Mouse (Mus musculus) embryonic facial prominence, embryonic 11.5 days (tissue): ENCODE measurements at regions not wholly inside any gene's neighbourhood (a gene's known extent, or its start where the extent isn't known, plus 50 kb on each side); places are given as distances from the start of the nearest gene placed in this dataset.

Experiments used
- ATAC-seq: fragments of 200-750 bp; cut with Nextera tagmentation; replicated peaks from 2 replicates; pipeline ENCODE4 v1.8.0; 2017; ENCODE audit warnings: low read depth; ENCODE audit not compliant: insufficient number of reproducible peaks, low FRiP score, low TSS enrichment
- DNase-seq: peaks from one replicate; pipeline ENCODE4 v3.0.0-alpha.2; 2015; ENCODE audit warnings: low spot score
- H3K27ac ChIP-seq: fragments of 300-500 bp; sonication (generic); replicated peaks from 2 replicates; pipeline ENCODE4 v1.5.1; 2014; ENCODE audit warnings: mild to moderate bottlenecking, low read depth, low read length, control low read depth
- H3K27me3 ChIP-seq: fragments of 300-500 bp; sonication (generic); 2 replicates; pipeline ENCODE4 v1.6.1; 2014; ENCODE audit warnings: mild to moderate bottlenecking, low read length, moderate library complexity, mixed read lengths; ENCODE audit not compliant: control insufficient read depth, insufficient read depth
- H3K36me3 ChIP-seq: fragments of 300-500 bp; sonication (generic); replicated peaks from 2 replicates; pipeline ENCODE4 v1.6.1; 2014; ENCODE audit warnings: low read depth, mild to moderate bottlenecking, low read length, moderate library complexity, mixed read lengths; ENCODE audit not compliant: control insufficient read depth, insufficient read depth
- H3K4me1 ChIP-seq: fragments of 300-500 bp; sonication (generic); 2 replicates; pipeline ENCODE4 v1.6.1; 2014; ENCODE audit warnings: low read length, mixed read lengths; ENCODE audit not compliant: control insufficient read depth, insufficient read depth
- H3K4me2 ChIP-seq: fragments of 300-500 bp; sonication (generic); 2 replicates; pipeline ENCODE4 v1.6.1; 2014; ENCODE audit warnings: low read depth, mild to moderate bottlenecking, control low read depth, low read length, moderate library complexity
- H3K4me3 ChIP-seq: fragments of 300-500 bp; sonication (generic); 2 replicates; pipeline ENCODE4 v1.5.1; 2014; ENCODE audit warnings: low read depth, low read length, control low read depth
- H3K9ac ChIP-seq: fragments of 300-500 bp; sonication (generic); replicated peaks from 2 replicates; pipeline ENCODE4 v1.6.1; 2014; ENCODE audit warnings: mild to moderate bottlenecking, control low read depth, low read length
- H3K9me3 ChIP-seq: fragments of 300-500 bp; sonication (generic); replicated peaks from 2 replicates; pipeline ENCODE4 v1.6.1; 2016; ENCODE audit warnings: mild to moderate bottlenecking, low read length, inconsistent platforms, mixed read lengths; ENCODE audit not compliant: control insufficient read depth
- WGBS: fragments of 180-500 bp; shearing (Covaris S2); extraction: QIAGEN DNeasy Blood & Tissue Kit; methylation state at CpG from one replicate; pipeline ENCODE4 v1.1.7; 2014; 5-methylcytosine and 5-hydroxymethylcytosine counted together

DNA sequence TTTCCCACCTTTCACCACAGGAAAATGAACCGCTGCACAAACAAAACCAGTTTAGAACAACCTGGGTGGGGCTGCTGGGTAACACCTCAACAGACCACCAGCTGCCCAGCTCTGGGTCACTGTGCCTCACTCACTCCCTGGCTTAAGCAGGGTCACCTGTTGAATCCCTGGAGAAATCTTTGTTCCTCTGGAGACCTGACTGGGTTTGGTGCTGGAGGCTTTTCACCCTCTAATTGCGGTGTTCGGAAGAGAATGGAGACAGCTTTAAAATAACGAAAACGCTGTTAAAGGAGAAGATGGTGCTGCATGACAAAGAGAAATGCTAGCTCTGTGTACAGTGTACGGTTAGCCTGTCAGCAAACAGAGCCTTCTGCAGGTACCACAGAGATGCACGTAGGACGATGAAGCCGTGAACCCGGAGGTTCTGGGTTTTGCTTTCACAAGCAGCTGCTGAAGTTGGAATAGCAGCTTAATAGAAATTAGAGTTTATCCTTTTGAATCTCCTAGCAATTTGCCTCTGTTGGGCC is 218.6 kb upstream of the Sp4 start:
- ATAC-seq (no peak), DNase-seq (no peak)

DNA sequence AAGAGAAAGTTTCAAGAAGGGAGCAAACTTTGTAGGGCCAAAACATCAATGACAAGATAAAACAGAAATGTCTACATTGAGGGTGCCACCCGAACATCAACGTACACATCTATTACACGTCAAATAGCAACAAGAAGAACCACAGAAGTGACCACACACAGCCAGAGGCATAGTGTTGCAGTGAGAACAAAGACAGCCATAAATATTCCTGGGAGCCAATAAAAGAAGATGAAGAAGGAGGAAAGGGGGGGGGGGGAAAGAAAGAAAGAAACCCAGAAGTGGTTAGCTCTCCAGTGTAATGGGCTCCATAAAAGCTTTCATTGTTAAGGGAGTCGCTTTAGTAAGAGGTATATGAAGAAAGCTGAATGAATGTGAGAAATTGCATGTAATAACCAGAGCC is 209.7 kb upstream of the Sp4 start:
- no peak for DNase-seq
- no peak overlapping the region for H3K4me2 ChIP-seq
- H3K27me3 ChIP-seq: no peaks in the 10 kb centered on the region
- no peak overlapping the region for H3K27ac ChIP-seq
- no peaks in the 10 kb centered on the region for H3K36me3 ChIP-seq
- H3K4me1 ChIP-seq: no peaks in the 10 kb centered on the region
- no peak for ATAC-seq
- WGBS: 65% methylated on average over 4 of the region's 4 CpGs
- no peak overlapping the region for H3K9ac ChIP-seq
- H3K4me3 ChIP-seq: no peak overlapping the region
- no peaks in the 10 kb centered on the region for H3K9me3 ChIP-seq

More for the DNA sequence above, 218.6 kb upstream of the Sp4 start:
- Histone ChIP-seq H3K4me2 (no peak overlapping the region), H3K9ac (no peak overlapping the region), H3K4me3 (no peak overlapping the region), H3K27me3 (no peaks in the 10 kb centered on the region), H3K9me3 (no peaks in the 10 kb centered on the region), H3K4me1 (no peaks in the 10 kb centered on the region), H3K27ac (no peak overlapping the region), H3K36me3 (no peaks in the 10 kb centered on the region)
- WGBS: 26% methylated on average over 10 of the region's 10 CpGs

DNA sequence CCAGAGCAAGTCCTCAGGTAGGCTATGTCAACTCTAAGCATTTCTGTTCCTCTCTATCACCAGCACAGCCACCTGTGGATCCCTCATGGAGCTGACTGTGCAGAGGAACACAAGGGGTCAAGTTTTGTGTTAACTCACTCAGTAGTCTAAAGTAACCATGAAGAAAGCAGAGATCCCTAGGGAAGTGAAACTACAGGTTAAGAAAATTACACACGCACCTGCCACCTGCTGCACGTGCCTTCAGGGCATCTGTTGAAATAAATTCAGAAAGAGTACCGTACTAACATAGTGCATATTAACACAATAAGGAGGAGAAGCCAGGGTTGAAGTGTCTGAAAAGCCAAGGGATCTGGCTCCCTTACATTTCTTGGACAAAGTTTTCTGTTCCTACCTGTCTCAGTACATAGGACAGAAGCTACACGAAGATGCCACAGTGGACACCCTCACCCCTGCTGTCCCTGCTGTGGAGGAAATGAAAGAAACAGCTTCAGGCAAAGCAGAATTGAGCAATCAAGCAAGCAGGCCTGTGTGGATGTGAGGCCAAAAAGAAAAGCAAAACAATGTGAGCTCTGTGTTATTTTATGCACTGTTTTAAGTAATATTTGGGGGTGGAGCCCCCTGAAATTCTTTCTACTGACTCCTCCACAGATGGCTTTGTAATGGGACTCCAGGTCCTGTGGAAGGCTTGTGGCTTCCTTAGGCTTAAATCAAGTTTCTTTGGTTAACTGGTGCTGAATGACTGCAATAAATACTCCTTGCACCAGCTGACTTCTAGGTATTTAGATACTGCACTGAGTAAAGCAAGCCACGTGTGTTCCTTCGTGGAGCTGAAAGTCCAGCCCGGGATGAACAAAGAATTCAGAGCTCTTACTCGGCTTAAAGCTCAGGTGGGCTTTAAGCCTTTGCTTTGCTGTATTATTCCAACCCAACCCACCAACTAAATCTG is 208.0 kb upstream of the Sp4 start:
- DNase-seq (no peak), ATAC-seq (no peak)
- Histone ChIP-seq H3K4me1 (no peaks in the 10 kb centered on the region), H3K9me3 (no peaks in the 10 kb centered on the region), H3K4me3 (no peak overlapping the region), H3K27me3 (no peaks in the 10 kb centered on the region), H3K27ac (no peak overlapping the region), H3K9ac (no peak overlapping the region), H3K36me3 (no peaks in the 10 kb centered on the region), H3K4me2 (no peak overlapping the region)
- WGBS: 71% methylated on average over 8 of the region's 8 CpGs

DNA sequence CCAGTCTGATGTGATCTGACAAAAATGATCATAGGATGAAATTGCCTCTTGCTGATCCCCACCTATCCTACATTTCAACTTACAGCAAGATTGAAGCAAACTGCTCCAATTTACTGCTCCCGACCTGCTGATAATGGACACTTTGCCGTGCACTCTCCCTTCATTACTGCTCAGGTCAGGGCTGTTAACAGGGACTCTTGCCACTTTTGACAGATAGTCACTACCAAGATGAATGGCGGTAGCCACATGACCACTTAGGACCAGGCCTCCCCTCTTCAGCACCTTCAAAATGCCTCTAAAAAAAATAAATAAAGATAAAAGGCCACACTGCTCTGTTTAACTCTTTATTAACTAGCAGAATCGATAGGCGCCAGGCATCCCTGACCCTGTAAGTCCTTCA is 199.2 kb upstream of the Sp4 start:
- WGBS: 53% methylated on average over 5 of the region's 5 CpGs
- H3K27me3 ChIP-seq: no peaks in the 10 kb centered on the region
- H3K4me2 ChIP-seq: no peak overlapping the region
- H3K4me1 ChIP-seq: no peaks in the 10 kb centered on the region
- H3K9ac ChIP-seq: no peak overlapping the region
- H3K9me3 ChIP-seq: no peaks in the 10 kb centered on the region
- no peak overlapping the region for H3K4me3 ChIP-seq
- ATAC-seq (no peak), DNase-seq (no peak)
- H3K36me3 ChIP-seq: no peaks in the 10 kb centered on the region
- H3K27ac ChIP-seq: no peak overlapping the region

DNA sequence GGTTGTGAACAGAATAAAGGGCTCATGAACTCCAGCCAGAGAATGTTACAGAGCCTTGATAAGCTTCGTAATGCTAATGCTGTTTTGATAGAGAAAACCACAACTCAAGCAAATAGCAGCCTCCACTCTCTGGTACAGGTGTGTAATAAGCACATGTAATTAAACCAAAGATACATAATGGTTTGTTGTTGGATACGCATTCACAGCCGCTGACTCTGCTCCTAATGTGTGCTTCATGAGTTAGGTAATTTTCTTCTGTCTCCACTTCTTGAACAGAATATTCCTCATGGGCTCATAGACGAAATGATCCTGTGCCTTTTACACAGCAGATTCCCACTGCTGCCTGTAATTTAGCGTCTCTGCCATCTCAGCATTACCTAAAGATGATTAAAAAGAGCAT is 186.8 kb upstream of the Sp4 start:
- H3K4me2 ChIP-seq: no peak overlapping the region
- no peak overlapping the region for H3K9ac ChIP-seq
- H3K4me3 ChIP-seq: no peak overlapping the region
- 85% methylated on average over 5 of the region's 5 CpGs for WGBS
- no peaks in the 10 kb centered on the region for H3K9me3 ChIP-seq
- no peak for ATAC-seq
- no peaks in the 10 kb centered on the region for H3K36me3 ChIP-seq
- no peak overlapping the region for H3K27ac ChIP-seq
- DNase-seq: no peak
- H3K4me1 ChIP-seq: no peaks in the 10 kb centered on the region
- no peaks in the 10 kb centered on the region for H3K27me3 ChIP-seq

DNA sequence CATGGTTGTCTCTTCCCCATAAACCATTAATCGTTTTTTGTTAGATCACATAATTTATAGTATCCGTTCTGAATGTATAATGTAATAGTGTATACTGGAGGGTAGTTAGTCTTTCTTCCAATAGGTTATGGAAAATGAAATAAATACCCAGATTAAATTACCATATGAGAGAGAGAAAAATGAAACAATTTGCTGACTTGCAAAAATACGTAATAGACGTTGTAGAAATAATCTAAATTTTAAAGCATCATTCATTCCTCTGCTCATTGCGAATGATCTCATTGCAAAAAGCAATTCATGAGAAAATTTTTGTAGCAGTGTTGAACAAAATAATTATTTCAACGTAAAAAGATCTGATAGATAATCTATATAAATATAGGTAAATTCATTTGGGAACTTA is 185.2 kb upstream of the Sp4 start:
- Histone ChIP-seq H3K4me3 (no peak overlapping the region), H3K9me3 (no peaks in the 10 kb centered on the region), H3K27me3 (no peaks in the 10 kb centered on the region), H3K9ac (no peak overlapping the region), H3K4me1 (no peaks in the 10 kb centered on the region), H3K27ac (no peak overlapping the region), H3K36me3 (no peaks in the 10 kb centered on the region), H3K4me2 (no peak overlapping the region)
- ATAC-seq (no peak), DNase-seq (no peak)
- WGBS: 90% methylated on average over 6 of the region's 6 CpGs

DNA sequence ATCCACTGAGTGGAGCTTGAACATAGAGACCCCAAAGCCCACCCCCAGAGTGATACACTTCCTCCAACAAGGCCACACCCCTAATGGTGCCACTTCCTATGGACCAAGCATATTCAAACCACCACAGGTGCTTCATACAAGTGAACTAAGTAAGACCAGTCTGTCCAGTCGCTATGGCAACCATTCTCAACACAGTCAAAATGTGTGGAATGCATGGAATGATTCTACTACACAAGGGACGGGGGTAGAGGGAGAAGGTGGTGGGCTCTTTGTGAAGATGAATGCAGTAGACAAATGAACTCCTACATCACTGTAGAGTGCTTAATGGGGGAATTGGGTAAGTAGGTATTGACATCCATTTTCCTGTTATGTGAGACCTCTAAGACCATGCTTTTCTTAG is 180.1 kb upstream of the Sp4 start:
- Histone ChIP-seq H3K9ac (no peak overlapping the region), H3K36me3 (no peaks in the 10 kb centered on the region), H3K4me2 (no peak overlapping the region), H3K27me3 (no peaks in the 10 kb centered on the region), H3K4me3 (no peak overlapping the region), H3K4me1 (no peaks in the 10 kb centered on the region), H3K27ac (no peak overlapping the region), H3K9me3 (no peaks in the 10 kb centered on the region)
- ATAC-seq (peak; percentile 44; the same call in 1 of the 2 replicates), DNase-seq (peak; percentile 40)
- WGBS: 61% methylated on average over 2 of the region's 2 CpGs

DNA sequence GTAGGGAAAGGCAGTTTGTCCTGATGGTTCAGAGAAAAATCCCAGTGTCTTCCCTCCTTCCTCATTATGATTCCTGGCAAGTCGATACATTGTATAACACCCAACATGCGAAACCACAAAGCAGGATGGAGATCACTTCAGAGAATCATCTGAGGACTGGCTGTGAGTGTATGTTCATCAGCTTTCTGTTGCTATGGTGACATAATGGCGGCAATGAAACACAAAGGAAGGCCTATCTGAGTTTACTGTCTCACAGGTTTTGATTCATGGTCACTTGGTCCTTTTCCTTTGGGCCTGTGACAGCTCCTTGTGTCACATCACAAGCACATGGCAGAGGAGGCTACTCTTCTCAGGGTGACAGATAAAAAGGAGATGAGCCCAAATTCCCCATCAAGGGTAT is 173.5 kb upstream of the Sp4 start:
- no peak for ATAC-seq
- Histone ChIP-seq H3K4me1 (no peaks in the 10 kb centered on the region), H3K9ac (no peak overlapping the region), H3K27ac (no peak overlapping the region), H3K36me3 (no peaks in the 10 kb centered on the region), H3K27me3 (no peaks in the 10 kb centered on the region), H3K4me2 (no peak overlapping the region), H3K9me3 (no peaks in the 10 kb centered on the region), H3K4me3 (no peak overlapping the region)
- DNase-seq: no peak
- 85% methylated on average over 3 of the region's 3 CpGs for WGBS
